Mouse (Mus musculus) neural tube, embryonic 11.5 days (tissue): ENCODE data around the gene Ypel3. TPM values are rescaled to one million over a fixed set of nuclear protein-coding genes. Genes with fewer than 3 reads are reported as not detected.
A peak's percentile ranks its signal among the peaks of the same experiment; 100 is the strongest.

Experiments
- ATAC-seq: fragments of 200-750 bp; cut with Nextera tagmentation; 2 replicates; pipeline ENCODE4 v1.8.0; 2017; ENCODE audit warnings: moderate number of reproducible peaks, mild to moderate bottlenecking, moderate TSS enrichment, moderate library complexity; ENCODE audit not compliant: insufficient read depth, low FRiP score, low TSS enrichment
- DNase-seq: peaks from one replicate; pipeline ENCODE4 v3.0.0-alpha.2; 2015; ENCODE audit warnings: low spot score
- H3K27ac ChIP-seq: fragments of 300-500 bp; sonication (generic); 2 replicates; pipeline ENCODE4 v1.5.1; 2014; ENCODE audit warnings: low read depth, mild to moderate bottlenecking, low read length
- H3K27me3 ChIP-seq: fragments of 300-500 bp; sonication (generic); 2 replicates; pipeline ENCODE4 v1.6.1; 2014; ENCODE audit warnings: mild to moderate bottlenecking, low read length, mixed read lengths; ENCODE audit not compliant: control insufficient read depth, insufficient read depth
- H3K36me3 ChIP-seq: fragments of 300-500 bp; sonication (generic); 2 replicates; pipeline ENCODE4 v1.6.1; 2014; ENCODE audit warnings: mild to moderate bottlenecking, low read length, moderate library complexity, mixed read lengths; ENCODE audit not compliant: control insufficient read depth, insufficient read depth
- H3K4me1 ChIP-seq: fragments of 300-500 bp; sonication (generic); 2 replicates; pipeline ENCODE4 v1.6.1; 2014; ENCODE audit warnings: low read length, mixed read lengths; ENCODE audit not compliant: control insufficient read depth, insufficient read depth
- H3K4me2 ChIP-seq: fragments of 300-500 bp; sonication (generic); 2 replicates; pipeline ENCODE4 v1.6.1; 2014; ENCODE audit warnings: low read depth, mild to moderate bottlenecking, moderate library complexity
- H3K4me3 ChIP-seq: fragments of 300-500 bp; sonication (generic); 2 replicates; pipeline ENCODE4 v1.5.1; 2014; ENCODE audit warnings: low read depth, low read length
- H3K9ac ChIP-seq: fragments of 300-500 bp; sonication (generic); 2 replicates; pipeline ENCODE4 v1.6.1; 2014; ENCODE audit warnings: mild to moderate bottlenecking, low read length
- H3K9me3 ChIP-seq: fragments of 300-500 bp; sonication (generic); 2 replicates; pipeline ENCODE4 v1.6.1; 2016; ENCODE audit warnings: low read length; ENCODE audit not compliant: control insufficient read depth
- WGBS: fragments of 180-500 bp; shearing (Covaris S2); extraction: QIAGEN DNeasy Blood & Tissue Kit; methylation state at CpG from one replicate; pipeline ENCODE4 v1.1.7; 2014; 5-methylcytosine and 5-hydroxymethylcytosine counted together
- polyA plus RNA-seq: library from polyadenylated mRNA; unstranded; fragments of >200 nt; fragmentation: Nextera tagmentation; extraction: Ambion mirVana; gene quantifications from 2 replicates; pipeline ENCODE4 v1.2.1, GENCODE M21; 2014

The Ypel3 gene
- polyA plus RNA-seq, 1 experiment from 2014 or later = 121 TPM

DNA sequence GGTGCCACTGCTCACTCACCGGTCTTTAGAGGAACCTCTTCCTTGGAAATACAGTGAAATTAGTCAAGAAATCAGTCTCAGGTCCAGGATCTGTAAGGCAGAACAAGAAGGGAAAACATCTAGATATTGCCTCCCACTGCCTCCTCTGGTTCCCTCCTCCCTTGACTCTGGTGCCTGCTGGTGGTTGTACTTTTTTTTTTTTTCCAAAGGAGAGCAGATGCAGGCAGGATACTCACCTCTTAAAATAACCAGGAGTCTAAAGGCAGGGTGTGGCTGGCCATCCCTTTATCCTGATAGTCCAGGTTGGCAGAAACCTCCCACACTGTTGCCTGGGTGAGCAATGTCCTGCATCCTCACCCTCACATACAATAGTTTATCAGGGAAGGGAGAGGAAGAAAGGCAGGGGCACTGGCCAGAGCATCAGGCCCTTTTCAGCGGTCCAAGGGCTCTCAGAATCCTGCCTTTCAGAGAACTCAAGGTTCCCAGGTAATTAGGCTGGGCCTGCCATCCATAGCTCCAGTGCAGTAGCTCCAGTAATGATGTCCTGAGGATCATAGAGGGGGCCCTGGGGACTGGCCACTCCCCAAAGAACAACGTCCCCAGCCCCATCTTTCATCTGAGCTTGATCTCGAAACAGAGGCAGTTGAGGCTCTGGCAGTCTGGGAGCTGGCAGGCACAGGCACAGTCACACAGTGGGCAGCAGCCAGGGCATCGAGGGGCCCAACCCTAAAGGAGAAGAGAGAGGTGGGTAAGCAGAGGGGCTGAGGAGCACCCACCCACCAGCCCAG lies 23.7 kb downstream of the Ypel3 start:
- DNase-seq = no peak
- peaks cover 11% of the 10 kb centered on the region for H3K36me3 ChIP-seq
- peak overlapping the region; percentile 64 for H3K9ac ChIP-seq
- ATAC-seq = no peak
- peaks cover 18% of the 10 kb centered on the region for H3K4me1 ChIP-seq
- 34% methylated on average over 5 of the region's 5 CpGs for WGBS
- no peaks in the 10 kb centered on the region for H3K27me3 ChIP-seq
- peak overlapping the region; percentile 85; the same call in 1 of the 2 replicates for H3K4me3 ChIP-seq
- H3K27ac ChIP-seq = peak overlapping the region; percentile 90
- H3K9me3 ChIP-seq = no peaks in the 10 kb centered on the region
- H3K4me2 ChIP-seq = peak overlapping the region; percentile 88

- WGBS = 96% methylated on average over 16 of the region's 16 CpGs
- Histone ChIP-seq H3K27ac (no peak overlapping the region), H3K4me3 (no peak overlapping the region), H3K9ac (no peak overlapping the region), H3K4me1 (peaks cover 18% of the 10 kb centered on the region), H3K36me3 (peaks cover 5% of the 10 kb centered on the region), H3K9me3 (no peaks in the 10 kb centered on the region), H3K27me3 (no peaks in the 10 kb centered on the region), H3K4me2 (no peak overlapping the region)
- no peak for DNase-seq
- ATAC-seq = no peak
These were observed 24.3 kb downstream of the Ypel3 start for GRCm38 (mm10) chr7:126801057-126801422.

DNA sequence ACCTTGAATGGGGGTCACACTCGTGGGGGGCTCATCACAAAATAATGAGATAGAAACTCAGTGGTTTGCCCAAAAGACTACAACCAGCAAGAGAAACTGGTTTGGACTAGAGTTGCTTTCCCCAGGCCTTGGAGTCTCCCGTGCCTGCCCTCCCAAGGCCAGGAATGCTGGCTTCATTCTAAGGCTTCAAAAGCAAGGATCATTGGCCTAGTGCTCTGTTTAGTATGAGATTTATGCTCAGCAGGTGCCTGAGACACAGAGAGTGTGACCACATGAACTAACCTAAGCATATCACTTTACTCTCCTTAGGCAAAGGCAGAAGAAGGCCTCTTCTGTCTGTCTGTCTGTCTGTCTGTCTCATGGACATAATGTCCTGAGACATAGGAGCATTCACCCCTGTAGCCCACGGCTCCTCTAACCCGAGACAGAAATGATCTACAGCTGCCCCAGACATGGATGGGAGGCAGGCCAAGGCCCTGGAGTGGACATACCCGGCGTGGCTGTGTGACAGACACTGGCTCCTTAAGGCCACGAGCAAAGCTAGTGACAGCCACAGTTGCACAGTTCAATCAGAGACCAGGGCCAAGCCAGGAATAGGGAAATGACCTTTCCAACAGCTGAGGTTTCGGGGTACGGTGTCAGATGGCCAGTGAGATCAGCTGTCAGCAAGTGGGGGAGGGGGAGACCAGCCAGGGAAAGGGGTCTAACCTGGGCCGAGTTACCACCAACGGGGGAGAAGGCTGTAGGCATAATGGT lies 25.6 kb downstream of the Ypel3 start:
- H3K4me3 ChIP-seq = no peak overlapping the region
- H3K27ac ChIP-seq = no peak overlapping the region
- H3K27me3 ChIP-seq = no peaks in the 10 kb centered on the region
- no peak overlapping the region for H3K4me2 ChIP-seq
- H3K9ac ChIP-seq = no peak overlapping the region
- DNase-seq (no peak), ATAC-seq (no peak)
- 82% methylated on average over 11 of the region's 11 CpGs for WGBS
- H3K9me3 ChIP-seq = no peaks in the 10 kb centered on the region
- H3K36me3 ChIP-seq = no peaks in the 10 kb centered on the region; the same call in 1 of the 2 replicates
- H3K4me1 ChIP-seq = peaks cover 16% of the 10 kb centered on the region

DNA sequence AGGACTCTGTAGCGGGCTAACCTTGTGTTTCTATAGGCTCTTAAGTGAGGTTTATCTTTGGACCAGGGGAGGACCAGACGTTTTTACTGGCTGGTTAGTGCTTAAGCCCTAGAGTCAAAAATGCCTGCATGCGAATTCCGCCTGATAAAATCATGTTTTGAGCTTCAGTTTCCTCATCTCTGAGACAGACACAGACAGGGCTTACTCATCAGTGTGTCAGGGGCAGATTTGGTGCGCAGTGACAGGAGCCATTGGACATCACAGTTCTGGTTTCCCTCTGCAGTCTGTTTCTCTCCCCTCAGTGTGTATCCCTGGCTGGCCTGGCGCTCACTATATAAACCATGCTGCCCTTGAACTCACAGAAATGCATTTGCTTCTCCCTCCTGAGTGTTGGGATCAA lies 26.4 kb downstream of the Ypel3 start:
- ATAC-seq (no peak), DNase-seq (no peak)
- no peaks in the 10 kb centered on the region for H3K9me3 ChIP-seq
- no peak overlapping the region for H3K27ac ChIP-seq
- no peak overlapping the region for H3K9ac ChIP-seq
- H3K4me3 ChIP-seq = no peak overlapping the region
- H3K4me2 ChIP-seq = no peak overlapping the region
- H3K36me3 ChIP-seq = no peaks in the 10 kb centered on the region; the same call in 1 of the 2 replicates
- peaks cover 14% of the 10 kb centered on the region for H3K4me1 ChIP-seq
- H3K27me3 ChIP-seq = no peaks in the 10 kb centered on the region
- whole genome bisulfite sequencing = 92% methylated on average over 6 of the region's 6 CpGs

GRCm38 (mm10) chr7:126803751-126804150 lies 27.0 kb downstream of the Ypel3 start:
- Histone ChIP-seq H3K36me3 (no peaks in the 10 kb centered on the region; the same call in 1 of the 2 replicates), H3K4me2 (no peak overlapping the region), H3K4me3 (no peak overlapping the region), H3K9ac (no peak overlapping the region; the same call in 1 of the 2 replicates), H3K4me1 (peaks cover 17% of the 10 kb centered on the region), H3K27ac (no peak overlapping the region), H3K27me3 (no peaks in the 10 kb centered on the region), H3K9me3 (no peaks in the 10 kb centered on the region)
- no peak for DNase-seq
- no peak for ATAC-seq

GRCm38 (mm10) chr7:126806956-126807355 lies 30.2 kb downstream of the Ypel3 start:
- H3K4me3 ChIP-seq = no peak overlapping the region
- H3K9me3 ChIP-seq = no peaks in the 10 kb centered on the region
- no peak overlapping the region for H3K4me2 ChIP-seq
- H3K27me3 ChIP-seq = no peaks in the 10 kb centered on the region
- WGBS = 91% methylated on average over 6 of the region's 6 CpGs
- no peak for DNase-seq
- no peak overlapping the region; the same call in 1 of the 2 replicates for H3K9ac ChIP-seq
- no peaks in the 10 kb centered on the region; the same call in 1 of the 2 replicates for H3K36me3 ChIP-seq
- no peak overlapping the region for H3K27ac ChIP-seq
- ATAC-seq = no peak
- peaks cover 14% of the 10 kb centered on the region for H3K4me1 ChIP-seq

DNA sequence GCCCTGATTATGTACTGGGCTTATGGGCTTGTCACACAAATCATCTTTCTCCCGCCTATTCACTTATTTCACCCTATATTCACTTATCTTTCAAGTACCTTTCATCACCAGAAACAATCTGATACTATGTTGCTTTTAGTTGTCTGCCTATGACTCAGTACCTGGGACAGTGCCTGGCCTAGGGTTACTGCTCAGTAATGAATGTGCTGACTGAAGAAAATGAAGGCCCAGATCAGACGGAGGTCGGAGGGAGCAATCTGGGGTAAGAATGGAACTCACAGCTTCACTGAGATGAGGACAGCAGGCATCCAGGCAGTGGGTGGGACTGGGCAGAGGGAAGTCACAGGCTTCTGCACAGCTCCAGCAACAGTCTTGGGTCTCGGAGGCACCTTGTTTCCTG lies 30.6 kb downstream of the Ypel3 start:
- Histone ChIP-seq H3K9ac (peak overlapping the region; percentile 7; the same call in 1 of the 2 replicates), H3K4me1 (peaks cover 14% of the 10 kb centered on the region), H3K36me3 (no peaks in the 10 kb centered on the region; the same call in 1 of the 2 replicates), H3K4me2 (peak overlapping the region; percentile 93), H3K27ac (no peak overlapping the region), H3K9me3 (no peaks in the 10 kb centered on the region), H3K27me3 (no peaks in the 10 kb centered on the region), H3K4me3 (no peak overlapping the region)
- ATAC-seq (no peak), DNase-seq (no peak)
- WGBS = 81% methylated on average over 4 of the region's 4 CpGs

GRCm38 (mm10) chr7:126808703-126809455 lies 32.1 kb downstream of the Ypel3 start:
- Histone ChIP-seq H3K27ac (peak overlapping the region; percentile 67), H3K9me3 (no peaks in the 10 kb centered on the region), H3K4me3 (peak overlapping the region; percentile 60), H3K27me3 (no peaks in the 10 kb centered on the region), H3K9ac (peak overlapping the region; percentile 76), H3K4me1 (peaks cover 14% of the 10 kb centered on the region), H3K36me3 (no peaks in the 10 kb centered on the region), H3K4me2 (peak overlapping the region; percentile 93)
- peak; percentile 87 for DNase-seq
- WGBS = under 1% methylated on average over 42 of the region's 43 CpGs
- peak; percentile 92 for ATAC-seq
